Mouse (Mus musculus): ENCODE measurements around the gene Vwa7. TPM values are rescaled to one million over a fixed set of nuclear protein-coding genes. Genes with fewer than 3 reads are reported as not detected.

Vwa7 gene
- total RNA-seq, 2 experiments from 2014 or later = 0.14 to 0.21 TPM

DNA sequence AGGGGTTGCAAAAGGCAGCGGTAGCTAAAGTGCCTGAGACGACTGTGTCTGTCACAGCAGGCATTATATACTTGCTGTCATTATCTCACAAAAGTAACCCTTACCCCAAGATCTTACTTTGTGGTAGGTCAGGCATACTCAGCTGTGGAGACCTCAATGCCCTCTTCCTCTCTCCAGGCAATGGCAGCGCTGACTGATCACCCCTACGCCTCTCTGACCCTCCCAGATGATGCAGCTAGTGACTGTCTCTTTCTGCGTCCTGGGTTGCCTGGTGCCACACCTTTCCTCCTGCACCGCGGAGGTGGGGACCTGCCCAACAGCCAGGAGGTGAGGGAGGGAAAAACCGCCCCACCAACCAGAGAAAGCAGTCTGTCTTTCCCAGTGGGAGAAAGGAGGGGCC lies 44.9 kb downstream of the Vwa7 start:
- DNase-seq (ENCODE audit: low spot score in 2 of 2) = no peak

DNA sequence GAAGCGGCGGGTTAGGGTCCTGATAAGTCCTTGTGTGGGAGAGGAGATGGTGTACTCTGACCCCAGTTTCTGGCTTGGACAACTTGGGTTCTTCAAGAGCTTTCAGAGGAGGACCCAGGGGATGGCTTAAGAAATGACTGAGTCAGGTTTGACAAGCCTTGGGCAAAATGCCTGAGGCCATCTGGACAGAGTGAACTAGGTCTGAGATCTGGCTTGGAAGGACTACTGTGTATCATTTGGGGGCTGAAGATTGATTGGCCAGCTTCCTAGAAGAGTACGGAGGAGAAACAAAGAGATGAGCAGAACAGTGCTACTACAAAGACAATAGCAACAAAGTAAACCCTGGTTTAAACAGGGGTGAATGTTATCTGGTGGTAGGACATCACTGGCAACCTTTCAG lies 47.1 kb downstream of the Vwa7 start:
- no peak for DNase-seq (ENCODE audit: low spot score in 2 of 2)

DNA sequence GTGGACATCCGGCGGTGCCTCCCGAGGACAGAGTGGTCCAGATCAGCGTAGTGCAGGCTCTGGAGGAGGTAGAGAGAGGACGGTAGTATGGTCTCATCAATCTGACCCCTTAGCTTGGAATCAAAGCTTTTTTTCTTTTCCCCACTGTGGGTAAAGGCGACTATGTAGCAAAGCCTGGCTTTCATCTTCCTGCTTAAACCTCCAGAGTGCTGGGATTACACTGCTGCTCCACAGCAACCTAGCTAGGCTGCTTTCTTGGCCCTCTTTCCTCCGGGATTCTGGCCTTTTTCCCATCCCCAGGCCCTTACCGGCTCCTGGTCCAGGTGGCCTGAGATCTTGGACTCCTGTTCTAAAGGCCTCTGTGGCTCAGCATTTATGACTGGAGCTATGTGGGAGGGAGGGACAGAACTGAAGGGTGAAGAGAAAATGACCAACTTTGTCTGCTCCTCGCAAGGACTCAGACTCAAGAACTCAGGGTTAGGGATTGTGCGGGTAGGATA lies 48.0 kb downstream of the Vwa7 start:
- no peak for DNase-seq (ENCODE audit: low spot score in 2 of 2)

DNA sequence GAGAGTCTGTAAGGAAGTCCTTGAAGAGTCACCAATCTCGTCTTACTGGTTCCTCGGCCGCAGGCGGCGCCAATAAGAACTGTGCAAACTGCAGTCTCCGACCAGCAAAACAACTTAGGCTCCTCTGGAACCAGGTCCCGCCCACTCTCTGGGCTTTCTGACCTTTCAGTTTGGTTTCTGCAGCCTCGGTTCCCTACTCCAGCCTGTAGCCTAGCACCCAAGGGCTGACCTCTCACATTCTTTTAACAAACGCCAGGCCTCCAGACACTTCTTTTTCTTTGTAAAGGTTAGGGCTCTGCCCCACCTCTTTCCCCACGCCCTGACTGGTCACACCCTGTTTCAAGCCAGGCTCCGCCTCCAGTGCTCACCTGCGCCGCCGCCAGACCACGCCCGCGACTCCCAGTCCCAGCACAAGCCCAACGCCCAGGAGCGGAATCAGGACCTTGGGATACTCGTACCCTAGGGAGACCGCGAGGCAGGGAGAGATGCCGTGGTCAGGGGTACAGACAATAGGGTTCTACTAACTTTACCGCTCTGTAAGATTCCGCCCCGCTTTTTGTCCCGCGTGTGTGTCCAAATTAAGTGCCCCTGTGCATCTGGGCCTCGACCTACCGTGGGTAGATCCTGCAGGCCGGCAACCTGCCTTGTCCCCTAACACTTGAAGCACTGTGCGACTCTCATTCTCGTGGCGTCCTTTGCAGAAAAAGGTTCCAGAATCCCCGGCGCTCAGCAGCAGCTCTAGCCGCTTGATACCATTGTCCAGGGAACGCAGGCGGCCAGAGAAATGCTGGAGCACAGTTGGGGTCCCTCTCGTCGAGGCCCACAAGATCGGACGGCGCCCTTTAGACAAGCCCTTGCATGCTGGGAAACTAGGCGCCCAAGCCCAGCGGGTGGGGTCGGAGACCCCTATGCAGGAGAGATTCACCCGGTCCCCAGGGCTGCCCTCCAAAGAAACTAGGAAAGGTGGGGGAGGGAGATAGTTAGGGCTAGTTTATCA lies 48.9 kb downstream of the Vwa7 start, which contains the start of gene Ly6g6c:
Gene Ly6g6c (plus strand): TSS at position 438 of the 997 bp plus-strand sequence.
- DNase-seq (ENCODE audit: low spot score in 2 of 2) = no peak

DNA sequence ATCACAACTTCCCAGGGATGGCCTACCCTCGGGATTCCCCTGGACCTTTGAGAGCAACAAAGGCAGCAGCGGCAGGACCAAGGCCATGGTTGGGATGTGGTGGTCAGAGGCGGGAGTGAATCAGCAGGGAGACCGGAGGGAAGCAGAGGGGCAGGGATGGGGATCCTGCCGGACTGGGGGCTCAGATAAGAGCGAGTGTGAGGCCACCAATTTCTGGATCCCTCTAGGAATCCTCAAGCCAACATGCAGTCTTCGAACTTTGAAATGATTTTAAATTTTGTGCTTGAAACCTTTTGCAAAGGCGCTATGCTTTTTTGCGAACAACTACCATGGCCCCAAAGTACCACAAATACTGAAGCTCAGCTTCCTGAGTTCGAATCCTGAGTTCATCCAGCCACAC lies 49.7 kb downstream of the Vwa7 start, which contains the start of gene Mpig6b:
Gene Mpig6b (minus strand): TSS at position 101 of the 400 bp plus-strand sequence.
- DNase-seq (ENCODE audit: low spot score in 2 of 2) = no peak

DNA sequence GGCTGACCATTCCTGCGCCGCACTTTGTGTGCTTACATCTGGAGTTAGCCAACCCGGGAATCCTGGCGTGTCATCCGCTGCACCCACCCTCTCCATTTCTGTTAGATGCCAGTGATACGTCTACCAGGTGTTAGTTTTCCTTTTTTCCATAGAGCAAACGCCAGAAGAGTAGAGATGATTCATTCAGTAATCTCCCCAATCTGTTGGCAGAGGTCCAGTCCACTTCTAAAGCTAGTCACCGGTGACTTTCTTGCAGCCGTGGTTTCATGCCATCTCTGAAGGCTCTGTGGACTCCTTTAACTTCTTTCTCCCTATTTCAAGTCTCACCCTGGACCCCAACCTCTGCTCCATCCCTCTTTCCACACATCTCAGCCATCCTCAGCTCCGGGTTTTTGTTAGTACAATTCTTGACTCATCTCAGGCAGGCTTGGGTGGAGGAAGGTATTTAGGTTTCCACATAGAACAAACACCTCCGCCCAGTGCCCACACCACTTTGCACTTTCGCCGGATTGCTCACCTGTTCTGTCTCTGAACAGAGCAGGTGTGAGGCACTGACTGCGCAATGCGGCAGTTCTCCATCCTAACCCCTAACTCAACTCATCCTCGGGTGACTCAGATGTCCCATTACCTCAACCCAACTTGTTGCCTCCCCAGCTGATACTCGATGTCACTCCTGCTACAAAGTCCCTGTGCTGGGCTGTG lies 52.0 kb downstream of the Vwa7 start:
- DNase-seq (ENCODE audit: low spot score in 2 of 2) = no peak

DNA sequence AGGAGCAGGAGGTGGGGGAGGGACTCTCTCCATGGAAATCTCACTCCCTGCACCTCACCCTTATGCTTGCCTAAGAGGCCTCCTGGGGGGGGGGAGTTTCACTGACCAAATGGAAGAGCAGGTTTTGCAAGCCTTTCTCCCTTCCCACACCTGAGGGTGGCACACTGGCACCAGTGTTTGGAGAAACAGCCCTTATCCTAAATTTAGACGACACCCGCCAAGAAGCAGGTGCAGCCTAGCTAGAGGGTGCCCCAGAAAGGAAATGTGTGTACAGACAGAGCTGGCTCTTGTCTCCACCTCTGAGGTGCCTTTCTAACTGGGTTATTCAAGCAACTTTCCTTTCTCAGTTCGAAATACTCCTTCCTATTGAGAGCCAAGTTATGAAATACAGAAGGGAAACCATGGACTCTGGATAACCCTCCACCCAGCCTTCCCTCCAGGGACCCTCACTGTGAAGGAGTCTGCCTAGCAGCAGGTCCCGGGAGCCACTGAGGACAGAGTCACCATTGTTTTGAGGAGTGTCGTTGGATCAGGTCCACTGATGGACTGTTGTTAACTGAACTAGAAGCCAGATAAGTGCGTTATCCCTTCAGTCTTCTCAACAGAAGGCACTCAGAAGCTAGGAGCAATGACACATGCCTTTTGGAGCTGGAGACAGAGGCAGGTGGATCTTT lies 54.3 kb downstream of the Vwa7 start:
- DNase-seq (ENCODE audit: low spot score in 2 of 2) = no peak

DNA sequence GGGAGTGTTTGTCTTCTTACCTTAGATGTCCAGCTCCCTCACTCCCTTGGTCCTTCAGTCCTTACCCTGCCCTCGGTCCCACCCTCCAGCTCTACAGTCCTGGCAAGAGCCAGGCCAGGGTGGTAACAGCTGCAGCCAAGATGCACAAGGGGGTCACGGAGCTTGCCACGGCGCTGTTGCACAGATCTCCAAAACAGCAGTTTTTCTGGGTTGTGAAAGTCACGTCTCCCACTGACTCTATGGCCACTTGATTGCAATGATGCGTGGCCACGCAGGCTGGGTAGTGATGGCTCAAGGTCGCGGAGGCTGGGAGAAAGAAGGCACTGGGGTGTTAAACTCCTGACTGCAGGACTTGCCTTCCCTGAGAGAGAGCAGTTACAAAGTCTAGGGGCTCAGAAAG lies 55.1 kb downstream of the Vwa7 start:
- DNase-seq (ENCODE audit: low spot score in 2 of 2) = no peak

DNA sequence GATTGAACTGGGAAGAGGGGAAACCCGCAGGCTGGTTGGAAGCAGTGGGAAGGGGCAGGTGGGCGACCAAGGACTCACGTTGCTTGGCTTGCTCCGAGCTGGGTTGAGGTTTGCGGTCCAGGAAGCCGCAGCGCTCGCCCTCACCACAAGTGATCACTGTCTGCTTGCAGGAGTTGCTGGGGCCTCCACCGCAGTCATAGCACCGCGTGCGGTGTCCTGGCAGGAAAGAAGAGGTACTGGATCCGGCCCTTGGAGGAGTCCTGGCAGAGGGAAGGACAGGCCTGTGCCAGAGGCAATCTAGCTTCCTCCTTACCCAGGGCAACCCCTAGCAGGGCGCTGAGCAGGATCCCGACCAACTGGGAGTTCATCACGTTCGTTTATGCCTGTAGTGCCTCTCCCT lies 57.7 kb downstream of the Vwa7 start:
- no peak for DNase-seq (ENCODE audit: low spot score in 2 of 2)

Other genes with a start within 250 kb of the Vwa7 start
- not detected for gene Cyp21a1, start 212.0 kb upstream of the Vwa7 start, total RNA-seq (2021)
- gene Stk19, start 179.6 kb upstream of the Vwa7 start, total RNA-seq (2021) = 10 to 100 TPM; 59.6 to 62.9 TPM
- gene Dxo, start 179.6 kb upstream of the Vwa7 start, total RNA-seq (2021) = 10 to 100 TPM; 35.9 to 39.3 TPM
- 10 to 100 TPM; 70.8 to 76.4 TPM for gene Skiv2l, start 166.4 kb upstream of the Vwa7 start, total RNA-seq (2021)
- gene Nelfe, start 166.2 kb upstream of the Vwa7 start, total RNA-seq (2021) = 10 to 100 TPM; 29.6 to 30.9 TPM
- gene Cfb, start 154.1 kb upstream of the Vwa7 start, total RNA-seq (2021) = under 1 TPM in 1 of 2 experiments, not detected in 1; 0.23 TPM
- gene Zbtb12, start 137.1 kb upstream of the Vwa7 start, total RNA-seq (2021) = 1 to 10 TPM; 6.4 to 8.1 TPM
- gene Gm20547, start 134.5 kb upstream of the Vwa7 start, total RNA-seq (2021) = not detected
- gene C2, start 118.3 kb upstream of the Vwa7 start, total RNA-seq (2021) = 1 to 10 TPM; 2.0 to 3.7 TPM
- gene Ehmt2, start 118.1 kb upstream of the Vwa7 start, total RNA-seq (2021) = 100 to 1,000 TPM; 168 to 173 TPM
- gene Slc44a4, start 102.1 kb upstream of the Vwa7 start, total RNA-seq (2021) = under 1 TPM; 0.18 to 0.38 TPM
- gene Neu1, start 85.3 kb upstream of the Vwa7 start, total RNA-seq (2021) = 10 to 100 TPM; 31.9 to 32.9 TPM
- 10 to 100 TPM; 12.5 TPM for gene Hspa1b, start 57.3 kb upstream of the Vwa7 start, total RNA-seq (2021)
- gene Gm20481, start 46.7 kb upstream of the Vwa7 start, total RNA-seq (2021) = not detected
- gene Hspa1a, start 44.4 kb upstream of the Vwa7 start, total RNA-seq (2021) = 10 to 100 TPM; 12.4 to 13.1 TPM
- gene Hspa1l, start 43.9 kb upstream of the Vwa7 start, total RNA-seq (2021) = under 1 TPM; 0.38 to 0.44 TPM
- 10 to 100 TPM; 19.4 to 25.0 TPM for gene Lsm2, start 34.7 kb upstream of the Vwa7 start, total RNA-seq (2021)
- 10 to 100 TPM; 52.9 to 55.9 TPM for gene Vars, start 15.6 kb upstream of the Vwa7 start, total RNA-seq (2021)
- gene Sapcd1, start 11.4 kb downstream of the Vwa7 start, total RNA-seq (2021) = 1 to 10 TPM; 1.8 to 2.6 TPM
- gene Msh5, start 30.2 kb downstream of the Vwa7 start, total RNA-seq (2021) = 1 to 10 TPM in 1 of 2 experiments, under 1 TPM in 1; 0.79 to 1.9 TPM
- gene Clic1, start 33.4 kb downstream of the Vwa7 start, total RNA-seq (2021) = 10 to 100 TPM; 11.7 to 14.8 TPM
- gene Ddah2, start 42.5 kb downstream of the Vwa7 start, total RNA-seq (2021) = 10 to 100 TPM; 26.4 to 33.1 TPM
- not detected for gene Ly6g6c, start 48.8 kb downstream of the Vwa7 start, total RNA-seq (2021)
- gene Mpig6b, start 49.6 kb downstream of the Vwa7 start, total RNA-seq (2021) = not detected
- 1 to 10 TPM; 1.6 to 1.8 TPM for gene Ly6g6e, start 60.3 kb downstream of the Vwa7 start, total RNA-seq (2021)
- 1 to 10 TPM; 1.2 to 2.6 TPM for gene Ly6g6d, start 61.5 kb downstream of the Vwa7 start, total RNA-seq (2021)
- gene Ly6g6f, start 69.0 kb downstream of the Vwa7 start, total RNA-seq (2021) = not detected
- 10 to 100 TPM; 88.8 to 93.0 TPM for gene Abhd16a, start 72.7 kb downstream of the Vwa7 start, total RNA-seq (2021)
- not detected for gene Ly6g5c, start 91.7 kb downstream of the Vwa7 start, total RNA-seq (2021)
- gene Ly6g5b, start 98.8 kb downstream of the Vwa7 start, total RNA-seq (2021) = under 1 TPM; 0.67 to 0.74 TPM
- 10 to 100 TPM; 10.2 to 13.2 TPM for gene Gpank1, start 104.9 kb downstream of the Vwa7 start, total RNA-seq (2021)
- gene Csnk2b, start 105.5 kb downstream of the Vwa7 start, total RNA-seq (2021) = 100 to 1,000 TPM; 174 to 179 TPM
- gene D17H6S53E, start 109.8 kb downstream of the Vwa7 start, total RNA-seq (2021) = 10 to 100 TPM; 20.8 to 26.1 TPM
- gene Apom, start 115.5 kb downstream of the Vwa7 start, total RNA-seq (2021) = not detected
- 100 to 1,000 TPM; 289 TPM for gene Bag6, start 118.6 kb downstream of the Vwa7 start, total RNA-seq (2021)
- 100 to 1,000 TPM; 305 to 314 TPM for gene Prrc2a, start 148.3 kb downstream of the Vwa7 start, total RNA-seq (2021)
- gene Aif1, start 159.5 kb downstream of the Vwa7 start, total RNA-seq (2021) = 10 to 100 TPM in 1 of 2 experiments, 1 to 10 TPM in 1; 9.9 to 10.4 TPM
- gene Lst1, start 171.9 kb downstream of the Vwa7 start, total RNA-seq (2021) = 10 to 100 TPM in 1 of 2 experiments, 1 to 10 TPM in 1; 8.2 to 12.1 TPM
- 1 to 10 TPM in 1 of 2 experiments, under 1 TPM in 1; 0.55 to 1.0 TPM for gene Ltb, start 177.9 kb downstream of the Vwa7 start, total RNA-seq (2021)
- under 1 TPM in 1 of 2 experiments, not detected in 1; 0.31 TPM for gene Tnf, start 185.4 kb downstream of the Vwa7 start, total RNA-seq (2021)
- gene Lta, start 188.8 kb downstream of the Vwa7 start, total RNA-seq (2021) = 1 to 10 TPM in 1 of 2 experiments, under 1 TPM in 1; 0.62 to 1.1 TPM
- gene Gm16181, start 204.3 kb downstream of the Vwa7 start, total RNA-seq (2021) = not detected
- 100 to 1,000 TPM; 485 to 488 TPM for gene Atp6v1g2, start 217.1 kb downstream of the Vwa7 start, total RNA-seq (2021)
- gene Nfkbil1, start 219.2 kb downstream of the Vwa7 start, total RNA-seq (2021) = 10 to 100 TPM; 13.2 to 14.5 TPM
- gene Ddx39b, start 225.2 kb downstream of the Vwa7 start, total RNA-seq (2021) = 100 to 1,000 TPM; 234 to 244 TPM
- gene H2-D1, start 246.2 kb downstream of the Vwa7 start, total RNA-seq (2021) = 10 to 100 TPM; 14.5 to 14.8 TPM

All from layer of hippocampus, postnatal 14 days (tissue).